Mouse (Mus musculus): ENCODE measurements around the gene Tmco5b. TPM values are rescaled to one million over a fixed set of nuclear protein-coding genes. Genes with fewer than 3 reads are reported as not detected.

Tmco5b gene
- polyA plus RNA-seq (2012; rRNA removed; ENCODE audit: low replicate concordance) = not detected in 2 replicates

GRCm38 (mm10) chr2:113285432-113285831 lies at the start of gene Tmco5b:
Gene Tmco5b, plus strand, starts transcription at chr2:113285732.

Other genes with a start within 250 kb of the Tmco5b start
- 0.07 and 0.48 TPM in 2 replicates for gene Ryr3, start 68.6 kb upstream of the Tmco5b start, polyA plus RNA-seq (2012; rRNA removed; ENCODE audit: low replicate concordance)
- gene Fmn1, start 42.0 kb downstream of the Tmco5b start, polyA plus RNA-seq (2012; rRNA removed; ENCODE audit: low replicate concordance) = 2.5 and 4.3 TPM in 2 replicates